Mouse (Mus musculus) T-cell, adult 2 months (primary cell): ENCODE data around the gene Fam169b.

Source experiments
- DNase-seq: peaks from one replicate; pipeline ENCODE4 v3.0.0; 2022; ENCODE audit warnings: low spot score

The Fam169b gene

DNA sequence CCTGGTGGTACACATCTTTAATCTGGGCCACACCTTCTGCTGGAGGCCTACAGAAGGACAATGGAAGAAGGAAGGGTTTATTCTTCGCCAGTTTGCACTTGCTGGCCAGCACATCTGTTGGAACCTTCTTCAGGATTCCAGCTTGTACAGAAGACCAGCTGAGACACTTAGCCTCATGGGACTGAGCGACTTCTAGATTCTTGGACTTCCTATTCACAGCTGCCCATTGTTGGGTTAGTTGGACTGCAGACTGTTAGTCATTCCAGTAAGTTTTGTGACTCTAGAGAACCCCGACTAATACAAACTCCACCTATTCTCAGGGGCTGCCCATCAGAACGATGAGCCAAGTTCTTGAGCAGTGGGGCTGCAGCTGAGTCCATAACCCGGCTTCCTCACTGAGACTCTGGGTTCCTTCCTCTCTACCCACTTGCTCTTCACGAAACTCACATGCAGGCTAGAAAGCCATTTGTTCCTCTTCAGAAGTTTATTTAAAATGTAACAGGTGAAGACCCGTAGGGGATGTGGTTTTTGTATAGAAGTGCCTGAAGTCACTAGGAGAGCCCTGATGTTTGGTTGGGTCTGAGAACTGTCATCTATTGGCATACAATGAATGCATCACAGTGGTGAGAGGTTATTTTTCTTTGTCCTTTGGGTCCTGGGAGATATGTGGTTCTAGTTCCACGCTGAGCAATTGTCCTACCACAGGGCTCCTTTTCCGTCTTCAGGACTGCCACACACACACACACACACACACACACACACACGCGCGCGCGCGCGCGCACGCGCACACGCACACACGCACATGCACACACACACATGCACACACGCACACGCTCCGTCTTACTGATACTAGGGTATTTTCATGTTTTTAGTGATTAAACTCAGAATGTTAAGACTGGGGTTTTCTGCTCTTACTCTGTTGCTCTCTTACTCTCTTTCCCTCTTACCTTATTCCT lies 13.2 kb downstream of the Fam169b start:
- DNase-seq: peak; percentile 88

DNA sequence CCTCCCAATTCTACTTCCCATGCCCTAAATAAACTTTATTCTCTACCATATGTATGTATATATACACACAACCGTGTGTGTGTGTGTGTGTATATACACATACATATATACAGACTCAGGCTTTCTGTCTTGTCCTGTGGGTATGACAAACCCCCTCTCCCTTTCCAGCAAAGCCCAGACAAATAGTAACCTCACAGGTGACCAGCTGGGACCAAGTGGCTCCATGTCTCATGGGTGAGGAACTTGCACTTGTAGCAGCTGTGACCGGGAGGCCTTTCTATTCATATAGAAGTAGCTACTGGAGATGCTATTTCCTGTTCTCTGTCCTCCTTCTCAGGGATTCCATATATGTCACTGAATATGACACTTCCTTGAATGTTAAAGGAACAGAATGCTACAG lies 13.9 kb downstream of the Fam169b start:
- DNase-seq: no peak

DNA sequence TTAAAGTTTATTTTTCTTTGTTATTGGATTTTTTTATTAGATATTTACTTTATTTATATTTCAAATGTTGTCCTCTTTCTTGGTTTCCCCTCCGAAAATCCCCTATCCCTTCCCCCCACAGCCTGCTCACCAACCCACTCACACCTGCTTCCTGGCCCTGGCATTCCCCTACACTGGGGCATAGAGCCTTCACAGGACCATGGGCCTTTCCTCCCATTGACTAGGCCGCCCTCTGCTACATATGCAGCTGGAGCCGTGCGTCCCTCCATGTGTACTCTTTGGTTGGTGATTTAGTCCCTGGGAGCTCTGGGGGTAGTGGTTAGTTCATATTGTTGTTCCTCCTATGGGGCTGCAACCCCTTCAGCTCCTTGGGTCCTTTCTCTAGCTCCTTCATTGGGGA lies 14.4 kb downstream of the Fam169b start:
- DNase-seq: peak; percentile 70

DNA sequence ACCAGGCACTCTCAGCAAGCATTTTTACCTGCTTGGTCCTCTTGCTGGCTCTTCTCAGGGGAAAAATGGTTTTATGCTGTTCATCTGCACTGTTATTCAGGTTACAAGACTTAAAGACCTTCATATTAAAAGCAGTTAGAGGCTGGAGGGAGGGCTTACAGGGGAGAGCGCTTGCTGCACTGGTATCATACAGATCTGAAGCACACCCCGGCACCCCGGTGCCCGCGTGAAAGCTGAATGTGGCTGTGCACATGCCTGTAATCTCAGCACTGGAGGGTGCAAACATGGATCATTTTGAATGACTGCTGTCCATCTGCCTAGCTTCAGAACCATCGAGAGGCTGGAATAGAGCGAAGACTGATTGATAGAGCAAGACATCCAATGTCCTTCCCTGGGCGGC lies 15.4 kb downstream of the Fam169b start:
- DNase-seq: no peak

DNA sequence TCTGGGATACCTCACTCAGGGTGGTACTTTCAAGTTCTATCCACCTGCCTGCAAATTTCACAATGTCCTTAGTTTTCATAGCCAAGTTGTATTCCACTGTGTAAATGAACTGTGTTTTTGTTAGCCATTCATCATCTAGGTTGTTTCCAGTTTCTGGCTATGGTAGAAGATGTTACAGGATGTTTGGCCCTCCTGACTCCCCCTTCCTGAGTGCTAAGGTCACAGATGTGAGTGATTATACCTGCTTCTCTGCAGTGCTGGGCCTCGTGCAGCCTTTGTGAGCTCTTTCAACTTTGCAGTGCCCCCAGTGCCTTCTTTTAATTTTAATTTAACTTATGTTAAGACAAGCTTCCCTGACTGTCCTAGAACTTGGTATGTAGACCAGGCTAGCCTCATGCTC lies 18.0 kb downstream of the Fam169b start:
- no peak for DNase-seq

DNA sequence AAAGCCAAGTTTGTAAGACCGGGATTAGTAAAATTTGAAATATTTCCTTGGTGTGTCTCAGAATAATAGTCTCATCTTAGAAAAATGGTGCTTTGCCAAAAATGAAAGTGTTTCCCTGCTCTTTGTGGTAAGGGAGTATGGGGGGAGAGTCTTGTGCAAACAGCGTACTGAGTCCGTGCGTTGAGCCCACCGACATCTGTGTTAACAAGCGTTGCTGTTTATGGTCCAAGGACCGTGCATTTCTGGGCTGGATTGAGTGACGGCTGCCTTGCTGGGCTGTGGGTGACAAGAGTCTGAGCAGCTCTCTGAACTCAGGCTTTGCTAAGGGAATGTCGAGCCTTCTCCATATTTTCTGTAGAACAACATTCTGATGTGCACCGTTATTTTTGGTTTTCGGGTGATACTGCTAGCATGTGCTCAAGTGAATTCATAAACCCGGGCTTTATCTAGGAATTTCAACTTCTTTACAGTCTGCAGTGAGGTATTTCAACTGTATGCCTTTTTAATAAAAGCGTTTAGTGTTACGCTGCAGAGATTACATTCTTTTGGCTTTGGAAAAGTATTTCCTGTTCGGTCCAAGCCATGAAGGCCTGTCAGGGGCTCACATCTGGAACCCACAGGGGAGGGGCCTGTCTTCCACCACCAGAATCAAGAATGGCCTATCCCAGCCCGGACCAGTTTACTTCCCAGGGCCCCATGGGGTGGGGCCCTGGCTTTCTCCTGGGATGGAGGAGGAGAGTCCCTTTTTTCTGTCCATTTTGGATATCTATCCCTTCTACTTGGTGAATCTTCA lies 20.6 kb downstream of the Fam169b start:
- no peak for DNase-seq

DNA sequence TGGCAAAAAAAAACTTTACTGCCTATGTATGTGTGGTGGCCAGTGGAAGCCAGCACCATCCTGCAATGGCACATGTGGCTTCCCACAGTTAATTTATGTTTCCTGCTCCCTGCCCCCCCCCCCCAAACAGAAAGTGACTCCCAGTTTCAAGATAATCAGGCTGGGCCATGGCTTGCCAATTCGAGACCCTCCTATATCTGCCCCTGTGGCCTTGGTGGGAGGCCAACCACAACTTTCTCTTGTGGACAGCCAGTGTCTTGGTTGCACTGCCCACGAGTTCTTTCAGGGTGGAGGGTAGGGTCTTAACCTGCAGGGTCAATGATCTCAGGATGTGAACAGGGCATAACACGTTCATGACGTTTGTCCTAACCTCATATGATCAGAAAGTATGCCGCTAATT lies 22.8 kb downstream of the Fam169b start:
- no peak for DNase-seq

DNA sequence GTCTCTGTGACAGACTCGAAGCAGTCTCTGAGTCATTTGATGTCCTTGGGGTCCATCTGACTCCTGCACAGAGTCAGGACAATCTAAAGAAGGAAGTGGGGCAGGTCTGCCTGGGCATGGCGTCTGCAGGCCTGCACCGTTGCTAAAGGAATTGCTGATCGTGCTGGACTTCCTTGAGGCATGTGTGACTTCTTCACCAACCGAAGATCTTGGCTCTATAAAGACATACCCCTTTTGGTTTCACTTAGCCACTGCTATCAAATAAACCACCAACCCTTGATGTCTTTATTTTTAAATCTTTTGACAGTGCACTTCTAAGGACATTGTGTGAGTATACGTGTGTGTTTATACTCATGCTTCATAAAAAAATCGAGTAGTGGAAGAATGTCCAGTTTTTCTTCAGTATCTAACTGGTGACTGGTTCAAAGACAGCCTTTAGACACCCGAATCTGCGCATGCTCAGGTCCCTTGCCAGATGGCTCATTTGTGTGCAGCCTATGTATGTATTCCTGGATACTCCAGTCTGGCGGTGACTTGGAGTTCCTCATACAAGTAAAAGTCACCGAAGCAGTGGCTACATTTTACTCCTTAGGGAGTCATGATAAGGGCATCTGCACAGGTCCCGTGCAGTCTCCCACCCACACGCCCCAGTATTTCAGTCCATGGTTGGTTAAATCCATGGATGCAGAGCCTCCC lies 24.9 kb downstream of the Fam169b start:
- DNase-seq: no peak

DNA sequence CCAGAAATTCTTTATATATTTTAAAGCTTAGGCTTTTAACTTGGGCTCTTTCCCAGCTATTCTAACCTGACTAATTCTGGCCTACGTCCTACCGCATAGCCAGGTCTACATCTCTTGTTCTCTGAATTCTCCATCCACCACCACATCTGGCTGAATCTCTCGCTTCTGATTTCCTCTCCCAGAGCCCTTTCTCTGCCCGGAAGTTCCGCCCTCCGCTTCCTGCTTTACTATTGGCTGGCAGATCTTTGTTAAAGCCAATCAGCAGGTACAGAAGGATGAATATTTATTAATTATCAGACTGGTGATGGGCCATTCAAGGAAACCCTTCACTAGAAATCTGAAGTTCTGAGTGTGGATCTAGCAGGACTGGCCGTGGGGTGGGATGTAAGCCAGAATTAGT lies 27.5 kb downstream of the Fam169b start:
- DNase-seq: no peak

DNA sequence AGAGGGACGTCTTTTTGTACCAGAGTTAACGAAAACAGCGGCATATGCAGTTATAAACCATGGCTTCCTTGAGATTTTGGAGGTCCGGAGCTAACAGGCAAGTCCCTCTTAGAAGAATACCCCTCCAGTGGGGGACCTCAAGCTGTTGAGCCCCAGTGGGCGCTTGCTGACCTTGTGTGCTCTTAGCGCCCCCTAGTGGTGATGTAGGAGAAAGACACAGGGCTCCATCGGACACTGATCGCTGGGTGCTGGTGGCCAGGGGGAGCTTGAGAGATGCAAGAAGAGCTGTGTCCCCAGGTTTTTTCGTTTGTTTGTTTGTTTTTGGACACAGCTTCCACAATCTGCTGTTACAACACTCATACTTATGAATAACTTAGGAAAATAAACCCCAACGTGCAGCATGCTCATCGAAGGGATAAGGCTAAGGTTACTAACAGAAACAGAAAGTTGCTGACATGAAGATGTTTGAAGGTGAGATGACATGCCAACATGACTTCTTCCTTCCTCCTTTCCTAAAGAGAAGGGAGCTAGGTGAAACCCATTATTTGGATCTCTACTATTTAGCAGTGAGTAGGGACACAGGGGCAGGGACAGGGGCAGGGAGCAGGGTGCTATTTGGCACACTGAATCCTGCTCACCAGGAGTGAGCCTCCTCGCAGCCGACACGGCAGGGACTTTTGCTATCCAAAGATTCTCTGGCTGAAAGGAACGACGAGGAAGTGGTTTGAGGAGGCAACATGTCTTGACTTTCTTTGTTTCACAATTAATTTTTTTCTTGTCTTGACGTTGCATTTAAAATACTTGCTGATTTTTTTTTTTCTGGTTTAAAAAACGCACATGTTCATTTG lies 29.2 kb downstream of the Fam169b start:
- peak; percentile 74 for DNase-seq

DNA sequence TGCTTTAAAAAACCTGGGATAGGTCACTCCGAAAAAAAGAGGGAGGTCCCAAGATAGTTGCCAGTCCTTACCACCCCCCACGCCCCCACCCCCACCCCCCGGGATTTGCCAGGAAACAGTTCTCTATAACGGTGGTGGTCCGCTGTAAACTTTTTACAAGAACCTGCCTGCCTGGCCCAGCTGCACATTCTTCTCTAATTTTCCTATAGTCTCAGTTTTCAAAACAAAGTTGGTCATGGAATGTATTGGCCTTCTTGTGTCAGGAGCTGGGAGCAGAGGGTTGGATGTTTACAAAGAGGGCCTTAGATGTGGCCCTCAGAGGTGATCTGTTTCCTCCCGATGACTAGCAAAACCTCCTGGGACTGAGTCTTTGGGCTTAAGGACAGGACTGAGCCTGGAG lies 30.0 kb downstream of the Fam169b start:
- no peak for DNase-seq

DNA sequence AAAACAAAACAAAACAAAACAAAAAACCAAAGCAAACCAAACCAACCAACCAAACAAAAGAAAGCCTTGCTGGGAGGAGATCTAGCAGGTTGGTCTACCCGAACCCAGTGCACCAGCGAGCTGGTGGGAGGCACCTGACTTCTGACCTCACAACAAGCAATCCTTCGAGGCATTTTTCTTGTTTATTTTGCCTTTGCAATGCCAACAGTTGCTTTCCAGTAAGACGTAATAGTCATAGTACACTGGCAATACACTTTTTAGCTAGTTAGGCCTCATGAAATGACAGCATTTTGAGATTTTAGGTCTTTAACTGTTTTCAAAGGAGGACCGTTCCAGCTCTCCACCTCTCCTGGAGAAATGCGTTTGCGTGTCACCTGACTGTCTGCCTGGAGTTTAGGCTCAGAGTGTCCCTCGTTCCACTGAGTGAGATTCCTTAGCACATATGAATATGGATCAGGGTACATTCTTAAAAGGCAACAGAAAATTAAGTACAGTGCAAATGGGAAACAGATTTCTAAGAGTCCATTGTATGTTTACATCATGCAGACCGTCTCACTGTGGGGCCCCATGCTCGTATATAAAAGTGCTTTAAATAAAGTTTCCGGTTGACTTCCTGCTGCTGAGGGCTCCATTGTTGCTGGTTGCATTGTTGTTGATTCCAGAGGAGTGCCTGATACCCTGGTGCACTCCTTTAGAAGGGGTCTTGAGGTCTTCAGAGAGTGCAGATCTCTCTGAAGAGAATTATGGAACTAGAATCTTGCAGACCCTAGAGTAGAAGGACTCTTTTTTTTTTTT lies 32.3 kb downstream of the Fam169b start:
- no peak for DNase-seq

DNA sequence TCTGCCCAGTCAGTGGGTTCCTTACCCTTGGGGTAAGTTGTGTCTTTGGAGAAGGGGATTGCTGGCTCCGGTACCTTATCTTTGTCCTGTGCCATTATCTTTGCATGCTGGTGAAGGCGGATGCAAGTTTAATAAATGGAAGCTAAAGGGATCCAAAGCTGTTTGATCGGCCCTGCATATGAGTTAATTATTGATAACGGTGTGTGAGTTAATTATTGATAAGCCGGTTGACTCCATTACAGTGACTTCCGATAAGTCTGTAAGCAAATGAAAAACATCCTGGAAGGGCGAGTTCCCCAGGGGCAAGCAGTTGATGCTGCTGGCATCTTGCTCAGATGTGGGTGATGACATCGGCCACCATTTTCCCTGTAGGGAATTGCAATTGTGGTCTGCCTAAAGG lies 33.1 kb downstream of the Fam169b start:
- DNase-seq: no peak

DNA sequence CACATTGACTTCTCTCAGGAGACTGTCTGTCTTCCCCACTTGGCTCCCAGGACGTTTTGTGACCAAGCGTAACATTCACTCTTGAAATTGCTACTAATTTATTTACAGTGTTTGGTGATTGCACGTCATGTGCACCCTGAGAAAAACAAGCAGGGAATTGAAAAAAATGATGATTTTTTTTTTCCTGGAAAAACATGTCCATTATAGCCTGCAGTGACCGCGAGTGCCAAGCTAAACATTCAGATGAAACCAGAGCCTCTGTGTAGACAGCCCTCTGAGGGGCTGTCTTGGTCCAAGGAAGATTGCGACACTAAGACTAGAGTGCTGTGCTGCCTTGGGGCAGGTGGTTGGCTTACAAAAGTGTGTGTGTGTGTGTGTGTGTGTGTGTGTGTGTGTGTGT lies 37.8 kb downstream of the Fam169b start:
- DNase-seq: no peak

DNA sequence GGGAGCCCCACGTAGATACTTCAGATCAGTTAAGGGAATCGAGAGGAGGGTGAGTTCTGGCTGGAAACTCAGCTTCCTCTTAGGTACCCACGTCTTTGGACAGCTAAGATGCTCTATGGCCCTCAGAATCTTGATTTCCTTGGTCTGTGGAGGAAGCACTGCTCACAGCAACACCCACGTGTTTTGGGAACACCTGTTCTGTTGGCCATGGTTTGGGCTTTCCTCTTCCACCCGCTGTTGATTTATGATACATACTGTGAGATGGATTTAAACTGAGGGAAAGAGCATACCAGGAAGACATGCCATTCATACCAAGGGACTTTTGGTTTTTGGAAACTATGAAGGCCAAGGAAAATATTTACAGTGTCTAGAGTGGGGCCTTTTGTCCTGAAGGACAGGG lies 38.8 kb downstream of the Fam169b start:
- DNase-seq: no peak

DNA sequence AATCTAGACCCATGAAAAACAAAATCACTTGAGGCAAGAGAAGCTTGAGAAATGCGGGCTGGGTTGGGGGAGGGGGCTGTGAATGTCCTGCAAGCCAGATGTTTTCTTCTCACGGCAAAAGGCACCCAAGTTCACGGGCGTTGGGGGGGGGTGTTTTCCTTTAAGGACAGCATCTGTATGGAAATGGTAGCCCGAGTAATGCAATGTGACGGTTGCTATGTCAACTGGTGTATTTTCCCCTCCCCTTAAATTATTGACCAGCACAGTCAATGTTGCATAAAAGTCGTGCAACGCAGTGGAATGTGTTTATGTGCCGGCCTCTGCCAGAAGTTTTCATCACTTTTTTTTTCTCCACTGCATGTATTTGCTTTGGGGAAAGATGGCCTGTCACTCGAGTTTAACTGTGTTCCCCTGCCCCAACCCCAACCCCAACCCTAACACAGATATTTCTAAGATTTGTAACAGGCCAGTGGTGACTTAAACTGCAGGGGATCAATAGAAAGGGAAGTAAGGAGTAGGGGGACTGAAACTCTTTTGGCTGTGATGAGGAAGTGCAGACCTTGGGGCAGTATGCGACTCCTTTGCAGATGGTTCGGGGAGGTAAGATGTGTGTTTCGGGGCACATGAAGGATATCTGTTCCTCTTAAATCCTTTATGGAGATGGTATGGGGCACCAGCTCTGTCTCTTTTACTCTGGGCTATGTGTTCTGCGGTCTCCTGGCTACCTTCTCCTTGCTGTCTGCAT lies 39.6 kb downstream of the Fam169b start:
- DNase-seq: no peak

DNA sequence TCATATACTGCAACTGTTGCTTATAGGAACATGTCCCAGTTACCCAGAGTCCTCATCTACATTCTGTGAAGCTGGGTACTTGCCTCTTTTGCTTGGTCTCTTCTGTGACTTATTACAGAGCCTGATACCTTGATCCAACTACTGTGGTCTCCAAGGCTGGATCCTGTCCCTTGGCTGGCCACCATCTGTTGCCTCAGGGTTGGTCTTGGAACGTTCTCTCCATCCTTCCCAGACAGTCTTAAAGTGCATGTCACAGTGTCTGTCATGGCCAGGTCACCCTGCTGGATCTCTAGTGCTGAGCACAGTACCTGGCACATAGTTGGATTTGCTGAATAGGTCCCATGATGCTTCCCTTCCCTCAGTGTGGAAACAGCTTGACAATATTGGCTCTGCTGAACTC lies 40.6 kb downstream of the Fam169b start:
- DNase-seq: no peak

DNA sequence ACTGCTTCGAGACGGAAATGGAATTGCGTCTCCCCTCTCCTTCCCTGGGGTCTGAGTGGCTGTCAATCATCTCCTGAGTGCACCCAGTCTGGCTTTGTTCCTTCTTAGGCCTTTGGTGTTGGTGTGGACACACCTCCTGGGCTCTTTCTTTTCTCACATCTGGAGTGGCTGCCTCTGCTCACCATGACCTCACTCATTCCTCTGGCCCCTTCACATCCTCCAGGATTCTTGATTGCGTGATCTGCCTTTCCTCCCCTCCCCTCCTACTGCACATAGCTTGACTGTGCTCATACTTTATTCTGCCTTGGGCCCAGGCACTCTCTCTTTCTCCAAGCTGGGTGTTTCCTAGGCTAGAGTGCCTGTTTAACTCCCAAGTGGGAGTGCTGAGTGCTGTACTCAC lies 41.4 kb downstream of the Fam169b start:
- no peak for DNase-seq

DNA sequence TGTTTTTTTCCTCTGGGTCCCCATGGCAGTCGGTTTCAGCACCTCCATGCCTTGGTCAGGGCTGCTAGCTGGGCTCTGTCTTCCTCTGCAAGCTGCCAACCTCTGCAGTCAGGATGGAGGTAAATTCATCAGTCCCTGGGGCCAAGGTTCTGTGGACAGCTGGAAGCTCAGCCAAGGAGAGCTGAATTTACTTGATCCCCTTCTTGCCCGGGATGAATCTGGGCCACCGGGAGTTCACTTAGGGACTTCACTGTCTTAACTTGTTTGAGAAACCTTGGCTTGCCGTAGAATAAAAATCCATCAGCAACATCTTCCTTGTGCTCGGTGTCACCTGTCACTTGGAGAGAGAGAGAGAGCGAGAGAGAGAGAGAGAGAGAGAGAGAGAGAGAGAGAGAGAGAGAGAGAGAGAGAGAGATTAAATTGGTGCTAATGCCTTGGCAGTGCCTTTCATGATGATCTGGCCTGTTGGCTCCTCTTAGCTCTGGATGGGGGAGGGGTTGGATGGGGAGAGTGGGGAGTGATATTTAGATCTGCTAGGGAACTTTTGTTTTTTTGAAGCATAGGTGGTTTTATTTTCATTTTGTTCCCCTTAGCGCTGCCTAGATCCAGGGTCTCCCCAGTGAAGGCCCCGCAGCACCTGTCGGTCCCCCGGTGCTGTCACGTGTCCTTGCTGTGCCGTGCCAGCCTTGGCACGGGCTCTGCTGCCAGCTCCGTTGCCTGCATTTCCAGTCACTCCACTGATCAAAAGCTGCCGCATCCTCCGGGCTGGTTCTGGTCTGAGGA lies 44.6 kb downstream of the Fam169b start:
- no peak for DNase-seq
